Mouse (Mus musculus) adipocyte (in vitro differentiated cells): ENCODE data around the gene Gpc6.
A peak's percentile ranks its signal among the peaks of the same experiment; 100 is the strongest.
"Not testable (repeated sequence)": the region's sequence is repeated elsewhere in the genome, so short reads cannot be mapped to it uniquely, and the experiment has no call there.

Experiments used
- DNase-seq: peaks from one replicate; pipeline ENCODE4 v3.0.0-alpha.2; 2016; ENCODE audit warnings: low spot score

Gpc6 gene

DNA sequence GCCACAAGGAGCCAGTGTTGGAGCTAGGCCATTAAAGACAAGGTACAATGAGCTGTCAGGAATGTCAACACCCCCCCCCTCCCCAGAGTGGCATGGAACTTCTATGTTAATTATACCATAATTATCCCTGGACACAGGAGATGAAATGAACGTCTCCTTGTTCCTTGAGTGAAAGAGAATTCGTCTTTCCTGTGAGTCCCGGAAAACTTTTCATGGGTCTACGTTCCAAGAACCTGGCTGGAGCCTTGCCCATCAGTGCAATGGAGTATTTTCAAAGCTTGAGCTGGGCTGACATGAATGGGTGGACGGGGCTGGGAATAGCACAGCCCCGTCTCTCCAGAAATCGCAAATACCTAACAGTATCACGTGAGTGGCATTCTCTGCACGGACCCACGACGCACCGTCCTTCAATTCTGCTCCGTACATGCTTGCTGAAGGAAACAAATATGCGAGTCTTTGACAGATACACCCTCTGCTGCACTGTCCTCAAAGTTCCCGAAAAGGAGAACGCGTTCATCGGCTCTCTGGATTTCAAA, 444.3 kb downstream of the Gpc6 start:
- no peak for DNase-seq

GRCm38 (mm10) chr14:117376822-117377376, 451.8 kb downstream of the Gpc6 start:
- DNase-seq: no peak

- DNase-seq: no peak
Observed at GRCm38 (mm10) chr14:117379979-117380378, 454.9 kb downstream of the Gpc6 start.

- no peak for DNase-seq
Observed at GRCm38 (mm10) chr14:117383188-117383587, 458.1 kb downstream of the Gpc6 start.

DNA sequence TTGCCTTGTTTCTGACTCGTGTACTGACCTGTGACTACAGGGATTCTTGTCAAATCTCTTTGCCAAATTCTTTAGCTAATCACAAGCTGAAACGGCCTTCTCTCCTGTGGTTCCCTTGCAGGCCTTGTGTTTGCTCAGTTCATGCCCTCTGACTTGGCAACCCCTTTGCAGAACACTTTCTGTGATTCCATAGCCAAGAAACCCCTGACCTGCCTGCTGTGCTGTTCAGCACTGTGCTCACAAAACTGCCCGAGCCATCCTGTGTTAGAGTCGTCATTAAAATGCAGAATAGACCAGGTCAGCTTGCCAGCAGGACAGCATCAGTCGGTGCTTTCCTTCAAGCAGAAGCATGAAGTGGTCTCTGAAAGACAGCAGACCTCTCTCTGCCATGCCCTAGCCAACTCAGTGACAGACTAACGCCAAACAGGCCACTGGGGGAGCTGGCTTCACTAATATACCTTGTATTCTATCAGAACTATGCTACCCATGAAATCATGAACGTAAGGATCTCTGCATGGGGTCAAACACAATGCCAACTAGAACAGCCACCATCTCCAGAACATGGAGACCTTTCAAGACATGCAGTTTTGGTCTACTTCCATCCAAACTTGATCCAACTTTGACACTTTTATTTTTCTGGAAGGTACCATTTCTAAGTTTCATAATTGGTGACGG, 459.1 kb downstream of the Gpc6 start:
- DNase-seq: peak; percentile 59

DNA sequence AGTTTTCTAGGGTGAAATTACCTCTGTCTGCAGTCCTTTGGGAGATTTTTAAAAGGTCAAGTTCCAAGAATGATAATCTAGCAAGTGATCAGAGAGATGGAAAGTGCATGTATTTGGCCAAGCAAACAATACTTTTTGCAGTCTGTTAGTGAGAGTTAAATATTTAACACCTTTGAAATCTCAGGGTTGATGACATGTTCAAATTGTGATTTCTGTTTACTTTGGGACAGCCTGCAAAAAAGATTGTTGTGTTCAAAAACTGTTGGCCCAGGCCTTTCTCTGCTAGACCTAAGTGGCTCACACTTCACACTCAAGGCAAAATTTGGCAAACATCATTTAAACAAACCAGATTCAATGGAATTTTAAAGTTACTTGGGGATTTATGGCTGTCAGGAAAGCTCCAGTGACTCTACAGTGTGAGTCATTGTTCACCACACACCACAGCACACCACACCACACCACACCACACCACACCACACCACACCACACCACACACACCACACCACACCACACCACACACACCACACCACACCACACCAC, 460.7 kb downstream of the Gpc6 start:
- no peak for DNase-seq

- no peak for DNase-seq
Observed at GRCm38 (mm10) chr14:117390794-117391320, 465.7 kb downstream of the Gpc6 start.

DNA sequence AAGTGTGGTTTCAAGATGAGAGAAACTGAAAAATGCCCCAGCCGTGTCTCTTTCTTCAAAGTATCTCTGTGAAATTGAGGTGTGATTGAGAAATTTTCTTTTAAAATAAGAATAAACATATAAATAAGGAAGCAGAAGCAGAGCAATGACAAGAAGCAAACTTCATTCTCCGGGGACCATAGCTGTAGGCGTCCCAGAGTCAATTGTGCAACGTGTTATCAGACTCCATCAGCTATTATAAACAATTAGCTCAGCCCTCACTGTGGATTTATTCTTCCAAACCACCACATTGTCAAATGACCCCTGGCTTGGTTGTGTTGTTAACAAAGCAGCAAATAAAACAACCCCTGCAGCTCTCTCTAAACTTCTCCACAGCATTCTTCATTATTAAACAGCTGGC, 466.3 kb downstream of the Gpc6 start:
- peak; percentile 61 for DNase-seq

DNA sequence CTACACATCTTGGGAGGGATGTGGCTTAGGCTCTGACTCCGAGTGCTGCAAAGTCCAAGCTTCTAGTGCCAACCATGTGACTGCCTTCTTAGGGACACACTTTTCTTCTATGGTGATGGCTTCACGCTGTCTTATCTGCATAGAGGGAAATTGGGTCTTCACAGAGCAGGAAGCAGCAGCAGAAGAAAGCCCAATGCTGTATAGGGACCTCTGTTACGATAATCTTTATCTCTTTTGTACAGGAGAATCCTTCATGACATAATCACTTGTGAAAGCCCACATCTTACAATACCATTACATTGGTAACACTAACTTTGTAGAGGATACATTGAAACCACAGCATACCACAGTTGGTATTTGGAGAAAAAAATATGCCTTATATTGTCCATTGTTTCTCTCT, 472.1 kb downstream of the Gpc6 start:
- no peak for DNase-seq

DNA sequence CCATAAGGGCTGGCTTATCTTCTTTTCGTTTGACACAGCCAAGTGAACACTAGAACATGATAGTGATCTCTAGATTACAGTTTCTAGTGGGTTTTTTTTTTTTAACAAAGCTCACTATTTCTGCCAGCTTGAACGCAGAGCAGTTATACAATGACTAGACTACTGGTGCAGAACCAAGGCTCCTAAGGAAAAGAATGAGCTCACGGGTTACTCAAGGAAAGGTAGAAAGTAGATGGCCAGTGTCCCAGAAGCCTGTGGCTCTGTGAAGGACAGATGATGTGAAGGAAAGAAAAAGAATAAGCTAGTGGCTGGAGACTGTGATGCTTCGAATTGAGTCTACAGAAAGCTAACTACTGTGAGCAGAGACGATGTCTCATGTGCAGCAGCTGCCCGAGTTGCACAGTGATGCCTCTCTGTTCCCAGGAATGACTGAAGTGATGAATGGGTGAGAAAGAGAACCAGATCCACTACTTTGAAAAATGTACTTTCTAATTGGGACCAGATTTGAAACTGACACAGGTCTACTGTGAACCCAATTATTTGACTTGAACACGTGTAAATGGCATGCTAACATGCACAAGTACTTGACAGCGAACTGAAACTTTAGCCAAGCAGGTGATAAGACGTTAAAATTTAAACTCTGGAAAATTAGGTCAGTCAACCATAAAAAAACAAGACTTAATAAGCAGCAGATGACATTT, 482.9 kb downstream of the Gpc6 start:
- no peak for DNase-seq

- DNase-seq: no peak
Observed at GRCm38 (mm10) chr14:117408525-117408835, 483.4 kb downstream of the Gpc6 start.

GRCm38 (mm10) chr14:117409778-117410177, 484.7 kb downstream of the Gpc6 start:
- DNase-seq: no peak

- peak; percentile 58 for DNase-seq
Observed at GRCm38 (mm10) chr14:117410511-117410910, 485.4 kb downstream of the Gpc6 start.

GRCm38 (mm10) chr14:117415045-117415444, 489.9 kb downstream of the Gpc6 start:
- no peak for DNase-seq

GRCm38 (mm10) chr14:117419561-117420218, 494.6 kb downstream of the Gpc6 start:
- no peak for DNase-seq

- DNase-seq: no peak
Observed at GRCm38 (mm10) chr14:117421170-117421569, 496.1 kb downstream of the Gpc6 start.

- no peak for DNase-seq
Observed at GRCm38 (mm10) chr14:117426116-117426515, 501.0 kb downstream of the Gpc6 start.

DNA sequence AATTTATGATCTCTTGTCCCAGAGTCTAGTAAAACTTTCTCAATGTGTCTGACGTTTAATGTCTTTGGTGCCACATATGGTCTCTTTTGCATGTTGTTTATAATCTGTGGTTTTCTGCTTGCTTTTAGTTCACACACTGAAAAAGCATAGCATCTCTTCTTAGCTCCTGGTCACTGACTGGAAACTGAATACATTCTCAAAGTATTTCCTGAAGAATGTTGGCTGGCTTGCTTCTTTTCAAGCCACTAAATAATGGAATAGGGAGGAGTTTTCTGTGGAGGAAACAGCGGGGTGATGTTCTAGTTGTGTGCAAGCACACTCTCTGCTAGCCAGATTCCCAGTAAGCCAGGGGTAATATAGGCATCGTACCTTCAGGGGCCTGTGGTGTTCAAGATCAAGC, 502.7 kb downstream of the Gpc6 start:
- DNase-seq: peak; percentile 8

- DNase-seq: no peak
Observed at GRCm38 (mm10) chr14:117435739-117436138, 510.6 kb downstream of the Gpc6 start.

DNA sequence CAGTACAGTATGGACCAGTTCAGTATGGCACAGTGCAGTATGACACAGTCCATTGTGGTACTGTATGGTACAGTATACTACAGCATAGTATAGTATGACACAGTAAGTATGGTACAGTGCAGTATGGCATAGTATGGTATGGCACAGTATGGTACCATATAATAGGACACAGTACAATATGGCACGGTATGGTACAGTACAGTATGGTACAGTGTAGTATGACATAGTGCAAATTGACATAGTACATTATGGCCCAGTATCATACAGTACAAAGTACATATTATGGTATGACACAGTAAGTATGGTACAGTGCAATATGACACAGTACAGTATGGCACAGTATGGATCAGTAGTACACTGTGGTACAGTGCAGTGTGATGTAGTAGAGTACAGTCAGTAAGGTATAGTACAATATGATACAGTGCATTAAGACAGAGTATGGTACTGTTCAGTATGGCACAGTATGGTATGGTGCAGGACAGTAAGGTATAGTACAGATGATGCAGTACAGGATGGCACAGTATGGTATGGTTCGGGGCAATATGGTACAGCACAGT, 521.6 kb downstream of the Gpc6 start:
- DNase-seq: not testable (repeated sequence)

DNA sequence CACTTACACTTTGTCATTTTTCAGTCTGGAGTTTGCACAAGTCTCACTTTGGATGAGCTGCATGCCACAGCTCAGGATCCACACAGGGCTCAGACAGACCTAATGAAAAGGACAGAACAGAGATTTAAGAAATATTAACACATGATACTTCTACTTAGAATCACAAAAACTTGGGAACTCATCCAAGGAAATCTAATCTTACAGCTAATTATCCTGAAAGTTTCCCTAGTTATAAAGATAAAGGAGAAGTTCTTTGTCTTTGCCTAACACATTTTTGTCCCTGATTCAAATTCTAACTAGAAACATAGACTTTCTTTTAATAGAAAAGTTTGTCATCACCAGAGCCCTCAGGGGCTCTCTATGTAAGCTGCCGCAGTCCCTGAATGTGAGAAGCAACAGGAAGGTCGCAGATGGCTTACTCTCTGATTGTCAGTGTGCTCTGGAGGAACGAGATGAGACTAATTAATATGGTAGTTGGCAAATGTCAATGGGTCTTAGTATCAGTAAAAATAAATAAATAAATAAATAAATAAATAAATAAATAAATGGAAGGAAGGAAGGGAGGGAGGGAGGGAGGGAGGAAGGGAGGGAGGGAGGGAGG, 526.4 kb downstream of the Gpc6 start:
- no peak for DNase-seq

- DNase-seq: no peak
Observed at GRCm38 (mm10) chr14:117452150-117452549, 527.0 kb downstream of the Gpc6 start.
